Mouse (Mus musculus) E14TG2a.4 (cell line): ENCODE results near the gene Agr3.

Experiments used
- CTCF ChIP-seq: conservative IDR thresholded peaks from 2 replicates; pipeline ENCODE4 v1.5.1; 2014; ENCODE audit warnings: low read length
- NANOG ChIP-seq: IDR thresholded peaks from 2 replicates; pipeline ENCODE4 v1.6.1; 2014; ENCODE audit warnings: borderline replicate concordance, low read length, mixed read lengths
- POU5F1 ChIP-seq: IDR thresholded peaks from 2 replicates; pipeline ENCODE4 v1.6.1; 2014; ENCODE audit warnings: low read length, borderline replicate concordance

GRCm38 (mm10) chr12:35894304-35894900, 31.0 kb upstream of the Agr3 start:
- TF ChIP-seq CTCF (no peak), NANOG (no peak), POU5F1 (no peak)
